Mouse (Mus musculus): ENCODE measurements around the gene Gabpb2. TPM values are rescaled to one million over a fixed set of nuclear protein-coding genes. Genes with fewer than 3 reads are reported as not detected.

Gene Gabpb2
- polyA plus RNA-seq, 1 experiment, result 3.3 TPM

- TF ChIP-seq REST (IDR thresholded peaks at IDR 0.05; ENCODE audit: insufficient read depth, insufficient read length) (no peak), E2F4 (IDR thresholded peaks at IDR 0.05; ENCODE audit: insufficient read depth) (no peak)
- Histone ChIP-seq H3ac (ENCODE audit: control insufficient read depth, insufficient read length) (no peak overlapping the region), H3K4me3 (no peak overlapping the region), H3K4me2 (ENCODE audit: low read depth) (no peak overlapping the region), H3K79me2 (ENCODE audit: control insufficient read depth, insufficient read depth) (no peaks in the 10 kb centered on the region), H3K36me3 (ENCODE audit: control insufficient read depth, insufficient read depth) (peaks cover 6% of the 10 kb centered on the region), H3K27me3 (ENCODE audit: control insufficient read depth, insufficient read depth, insufficient read length) (no peaks in the 10 kb centered on the region)
These were observed 38.8 kb downstream of the Gabpb2 start for GRCm38 (mm10) chr3:95178948-95179347.

- no peaks in the 10 kb centered on the region for H3K27me3 ChIP-seq (ENCODE audit: control insufficient read depth, insufficient read depth, insufficient read length)
- H3K79me2 ChIP-seq (ENCODE audit: control insufficient read depth, insufficient read depth), result no peaks in the 10 kb centered on the region
- no peak for TF ChIP-seq SRF (IDR thresholded peaks at IDR 0.05; ENCODE audit: control insufficient read depth, insufficient read length, low read depth)
- no peak for TF ChIP-seq MYOG (IDR thresholded peaks at IDR 0.05; ENCODE audit: control insufficient read depth in 1 of 3, insufficient read depth in 1 of 3, insufficient read length in 2 of 3, low read depth in 2 of 3)
- TF ChIP-seq MYOD1 (IDR thresholded peaks at IDR 0.05; ENCODE audit: control insufficient read depth in 1 of 3, insufficient read length in 2 of 3, low read depth in 2 of 3), result peak in 1 of 3 experiments; percentile 6
- H3K4me2 ChIP-seq (ENCODE audit: low read depth), result peak overlapping the region; percentile 22
- no peak overlapping the region for H3ac ChIP-seq (ENCODE audit: control insufficient read depth, insufficient read length)
- no peak overlapping the region for H3K4me3 ChIP-seq
- peaks cover 6% of the 10 kb centered on the region for H3K36me3 ChIP-seq (ENCODE audit: control insufficient read depth, insufficient read depth)
These were observed 40.1 kb downstream of the Gabpb2 start for GRCm38 (mm10) chr3:95177583-95177982.

- H3K27me3 ChIP-seq (ENCODE audit: control insufficient read depth, insufficient read depth, insufficient read length), result no peaks in the 10 kb centered on the region
- no peak overlapping the region for H3K4me3 ChIP-seq
- no peak overlapping the region for H3K4me2 ChIP-seq (ENCODE audit: low read depth)
- H3K36me3 ChIP-seq (ENCODE audit: control insufficient read depth, insufficient read depth), result no peaks in the 10 kb centered on the region
- no peaks in the 10 kb centered on the region for H3K79me2 ChIP-seq (ENCODE audit: control insufficient read depth, insufficient read depth)
- no peak overlapping the region for H3ac ChIP-seq (ENCODE audit: control insufficient read depth, insufficient read length)
- TF ChIP-seq POLR2AphosphoS2 (IDR thresholded peaks at IDR 0.05; ENCODE audit: insufficient read length, low read depth) (no peak), TCF3 (IDR thresholded peaks at IDR 0.05; ENCODE audit: insufficient read length, low read depth) (no peak), TCF12 (IDR thresholded peaks at IDR 0.05; ENCODE audit: insufficient read depth, poor library complexity, severe bottlenecking) (no peak), MYOG (IDR thresholded peaks at IDR 0.05; ENCODE audit: control insufficient read depth in 1 of 3, insufficient read depth in 1 of 3, insufficient read length in 2 of 3, low read depth in 2 of 3) (no peak), REST (IDR thresholded peaks at IDR 0.05; ENCODE audit: insufficient read depth, insufficient read length) (no peak), MYOD1 (IDR thresholded peaks at IDR 0.05; ENCODE audit: control insufficient read depth in 1 of 3, insufficient read length in 2 of 3, low read depth in 2 of 3) (no peak), E2F4 (IDR thresholded peaks at IDR 0.05; ENCODE audit: insufficient read depth) (no peak), SRF (IDR thresholded peaks at IDR 0.05; ENCODE audit: control insufficient read depth, insufficient read length, low read depth) (no peak), MAX (IDR thresholded peaks at IDR 0.05; ENCODE audit: low read depth) (no peak), POLR2A (IDR thresholded peaks at IDR 0.05; ENCODE audit: insufficient read length, low read depth) (no peak), USF1 (IDR thresholded peaks at IDR 0.05; ENCODE audit: low read depth) (no peak), CEBPB (IDR thresholded peaks at IDR 0.05; ENCODE audit: insufficient read depth, poor library complexity, severe bottlenecking) (no peak)
These were observed 41.2 kb downstream of the Gabpb2 start for GRCm38 (mm10) chr3:95176500-95176899.

GRCm38 (mm10) chr3:95174011-95174592 is 43.6 kb downstream of the Gabpb2 start:
- Histone ChIP-seq H3K4me3 (no peak overlapping the region), H3K4me2 (ENCODE audit: low read depth) (no peak overlapping the region), H3K27me3 (ENCODE audit: control insufficient read depth, insufficient read depth, insufficient read length) (no peaks in the 10 kb centered on the region), H3K36me3 (ENCODE audit: control insufficient read depth, insufficient read depth) (no peaks in the 10 kb centered on the region), H3K79me2 (ENCODE audit: control insufficient read depth, insufficient read depth) (no peaks in the 10 kb centered on the region), H3ac (ENCODE audit: control insufficient read depth, insufficient read length) (no peak overlapping the region)
- TF ChIP-seq E2F4 (IDR thresholded peaks at IDR 0.05; ENCODE audit: insufficient read depth), result no peak
- TF ChIP-seq POLR2AphosphoS2 (IDR thresholded peaks at IDR 0.05; ENCODE audit: insufficient read length, low read depth), result no peak

GRCm38 (mm10) chr3:95173256-95173949 is 44.3 kb downstream of the Gabpb2 start:
- Histone ChIP-seq H3K27me3 (ENCODE audit: control insufficient read depth, insufficient read depth, insufficient read length) (no peaks in the 10 kb centered on the region), H3K4me3 (no peak overlapping the region), H3K36me3 (ENCODE audit: control insufficient read depth, insufficient read depth) (no peaks in the 10 kb centered on the region)

More at GRCm38 (mm10) chr3:95173256-95173949, 44.3 kb downstream of the Gabpb2 start:
- no peak overlapping the region for H3K4me2 ChIP-seq (ENCODE audit: low read depth)
- no peaks in the 10 kb centered on the region for H3K79me2 ChIP-seq (ENCODE audit: control insufficient read depth, insufficient read depth)
- no peak overlapping the region for H3ac ChIP-seq (ENCODE audit: control insufficient read depth, insufficient read length)
- TF ChIP-seq E2F4 (IDR thresholded peaks at IDR 0.05; ENCODE audit: insufficient read depth) (no peak), USF1 (IDR thresholded peaks at IDR 0.05; ENCODE audit: low read depth) (no peak), MAX (IDR thresholded peaks at IDR 0.05; ENCODE audit: low read depth) (no peak), POLR2A (IDR thresholded peaks at IDR 0.05; ENCODE audit: insufficient read length, low read depth) (no peak)

Measured in myocyte (in vitro differentiated cells).